Mouse (Mus musculus): ENCODE measurements around the gene Gas7.

DNA sequence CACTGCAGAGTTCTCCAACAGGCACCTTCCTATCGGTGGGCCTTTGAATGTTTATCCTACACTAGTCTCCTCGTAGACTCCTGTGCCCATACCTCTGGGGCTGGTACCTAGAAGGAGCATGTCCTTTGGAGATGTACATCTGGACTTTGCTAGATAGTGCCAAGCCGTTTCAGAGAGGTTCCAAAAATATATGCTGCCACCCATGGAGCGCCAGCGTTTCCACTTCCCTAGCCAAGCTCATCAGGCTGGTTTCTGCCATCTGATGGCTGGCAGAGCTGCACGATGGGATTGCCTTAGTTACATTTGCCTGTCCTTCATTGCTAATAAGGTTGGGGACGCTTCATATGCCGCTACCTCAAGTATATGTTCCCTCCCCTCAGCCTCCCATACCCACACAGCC, 97.2 kb downstream of the Gas7 start:
- TF ChIP-seq CTCF (IDR thresholded peaks at IDR 0.05; ENCODE audit: low read depth, low read length) (no peak), POLR2A (IDR thresholded peaks at IDR 0.05; ENCODE audit: extremely low read depth, insufficient read depth, low read length) (no peak)

Measured in liver, adult 2 months (tissue).